ENCODE assay signal across 9 mouse cellular contexts in the genomic region with DNA sequence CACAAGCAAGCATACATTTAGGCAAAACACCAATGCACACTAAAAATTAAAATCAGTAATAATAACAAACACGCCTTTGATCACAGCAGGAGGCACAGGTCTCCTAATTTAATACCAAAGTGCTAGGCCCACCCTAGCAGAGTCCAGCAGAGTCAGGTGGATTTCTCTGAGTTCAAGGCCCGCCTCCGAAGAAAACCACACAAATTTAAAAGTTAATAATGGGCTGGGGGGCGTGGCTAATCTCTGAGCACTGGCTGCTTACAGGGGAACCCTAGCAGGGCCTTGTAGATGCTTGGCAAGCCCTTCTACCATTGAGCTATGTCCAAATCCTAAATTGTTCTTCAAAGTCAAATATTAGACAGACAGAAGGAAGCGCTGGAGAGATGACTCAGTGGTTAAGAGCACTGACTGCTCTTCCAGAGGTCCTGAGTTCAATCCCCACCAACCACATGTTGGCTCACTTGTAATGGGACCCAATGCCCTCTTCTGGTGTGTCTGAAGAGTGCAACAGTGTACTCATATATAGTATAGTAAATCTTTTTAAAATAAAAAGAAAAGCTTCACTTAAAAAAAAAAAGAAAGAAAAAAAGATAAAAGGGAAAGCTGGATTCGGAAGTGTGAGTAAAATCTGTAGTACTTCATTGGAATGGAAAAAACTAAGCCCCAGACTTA. TPM values are rescaled to one million over a fixed set of nuclear protein-coding genes. Genes with fewer than 3 reads are reported as not detected.
DNase-seq lines count a peak whose midpoint lies in the region; ATAC-seq and TF ChIP-seq lines count a peak whose summit lies in the region.
"Had no signal": no experiment of that assay in that cellular context is flagged by ENCODE, and none has a peak within 500 bp of the region (broad histone marks: within the 10 kb centered on the region; RNA-seq: fewer than 3 reads in every experiment).

No protein-coding gene starts in this region.

- no peak for TF ChIP-seq CTCF in heart, adult 2 months (IDR thresholded peaks at IDR 0.05)

- H3K36me3 ChIP-seq in heart, adult 2 months (ENCODE audit: control insufficient read depth, insufficient read depth, low read length), result peaks cover 2% of the 10 kb centered on the region
- peaks cover 30% of the 10 kb centered on the region for H3K36me3 ChIP-seq in forebrain, embryonic 16.5 days (ENCODE audit: control insufficient read depth, insufficient read depth)
- peaks cover 49% of the 10 kb centered on the region for H3K36me3 ChIP-seq in limb, embryonic 15.5 days

- H3K9me3 ChIP-seq in forebrain, embryonic 16.5 days (ENCODE audit: control insufficient read depth, low read length), result no peaks in the 10 kb centered on the region
- H3K9me3 ChIP-seq in limb, embryonic 15.5 days, result no peaks in the 10 kb centered on the region

- WGBS in heart, adult 2 months, result 78% methylated on average over 6 of the region's 6 CpGs
- WGBS in forebrain, embryonic 16.5 days, result 84% methylated on average over 6 of the region's 6 CpGs
- 78% methylated on average over 6 of the region's 6 CpGs for WGBS in limb, embryonic 15.5 days

- peak overlapping the region; percentile 67 for H3K4me2 ChIP-seq in forebrain, embryonic 16.5 days (ENCODE audit: low read length)
- peak overlapping the region; percentile 69 for H3K4me2 ChIP-seq in limb, embryonic 15.5 days

- no peak for ATAC-seq in forebrain, embryonic 16.5 days
- ATAC-seq in limb, embryonic 15.5 days (ENCODE audit: insufficient number of reproducible peaks, low FRiP score, low TSS enrichment, low read depth), result no peak

- no peak for TF ChIP-seq EP300 in heart, adult 2 months (IDR thresholded peaks at IDR 0.05; ENCODE audit: insufficient read depth, low read depth, low read length)

- H3K27me3 ChIP-seq in heart, adult 2 months (ENCODE audit: control insufficient read depth, insufficient read depth, low read length), result no peaks in the 10 kb centered on the region
- H3K27me3 ChIP-seq in forebrain, embryonic 16.5 days (replicated peaks; ENCODE audit: control insufficient read depth, insufficient read depth, low read length), result no peaks in the 10 kb centered on the region
- H3K27me3 ChIP-seq in limb, embryonic 15.5 days, result no peaks in the 10 kb centered on the region

- H3K4me1 ChIP-seq in heart, adult 2 months (ENCODE audit: control insufficient read depth, insufficient read depth, low read length), result no peaks in the 10 kb centered on the region
- peaks cover 24% of the 10 kb centered on the region for H3K4me1 ChIP-seq in forebrain, embryonic 16.5 days (replicated peaks; ENCODE audit: control insufficient read depth, insufficient read depth, low read length)
- H3K4me1 ChIP-seq in limb, embryonic 15.5 days, result peaks cover 12% of the 10 kb centered on the region

- no peak overlapping the region for H3K27ac ChIP-seq in heart, adult 2 months
- H3K27ac ChIP-seq in forebrain, embryonic 16.5 days (ENCODE audit: low read length), result peak overlapping the region; percentile 97
- peak overlapping the region; percentile 100 for H3K27ac ChIP-seq in limb, embryonic 15.5 days

- intact Hi-C loops in heart, adult 2 months (cut with DNase I), result loop anchor here (5.0 kb wide), 1 partner anchor 64 kb away; a partner anchor contains a TSS

- DNase-seq in heart, adult 2 months, result no peak
- no peak for DNase-seq in heart, adult 8-10 months (ENCODE audit: low spot score)
- peak; percentile 77 for DNase-seq in ES-CJ7 (ENCODE audit: low read depth, low spot score)
- DNase-seq in spleen, postnatal 36 days (ENCODE audit: low spot score in 2 of 2), result peak; percentile 38 to 64
- DNase-seq in urinary bladder, adult 18-20 months (ENCODE audit: low spot score in 2 of 2), result no peak
- DNase-seq in left cerebral cortex, adult 11 months (ENCODE audit: low spot score), result no peak

- H3K4me3 ChIP-seq in heart, adult 2 months, result peak overlapping the region; percentile 90; the same call in 1 of the 2 replicates
- H3K4me3 ChIP-seq in forebrain, embryonic 16.5 days (replicated peaks; ENCODE audit: low read length), result peak overlapping the region; percentile 77; the same call in 1 of the 2 replicates
- peak overlapping the region; percentile 75 for H3K4me3 ChIP-seq in limb, embryonic 15.5 days

- no peak for TF ChIP-seq POLR2A in heart, adult 2 months (IDR thresholded peaks at IDR 0.05; ENCODE audit: insufficient read depth, low read depth, low read length)

- H3K9ac ChIP-seq in heart, adult 2 months (ENCODE audit: low read depth, low read length), result no peak overlapping the region
- H3K9ac ChIP-seq in forebrain, embryonic 16.5 days (replicated peaks; ENCODE audit: low read depth, low read length), result no peak overlapping the region
- H3K9ac ChIP-seq in limb, embryonic 15.5 days, result no peak overlapping the region

- H3K79me2 ChIP-seq in heart, adult 2 months (replicated peaks; ENCODE audit: control insufficient read depth, insufficient read depth, low read length), result no peaks in the 10 kb centered on the region; the same call in 1 of the 2 replicates

RNA-seq across cellular contexts. Expression of a gene that starts 0.9 kb away (rescaled TPM):
- 10 to 100 TPM; 13.5 to 14.1 TPM for total RNA-seq in heart, adult 2 months (2021)
- 8.6 and 15.8 TPM in 2 replicates for polyA plus RNA-seq in heart, adult 2 months (2012; rRNA removed)
- 10 to 100 TPM; 12.2 to 13.9 (median 13.2) TPM for total RNA-seq in heart, adult 8-10 months (2022)
- 4.2 and 5.6 TPM in 2 replicates for polyA plus RNA-seq in forebrain, embryonic 16.5 days (2015; fragmentation: Nextera tagmentation; extraction: Ambion mirVana)
- polyA plus RNA-seq in limb, embryonic 15.5 days (2015; fragmentation: Nextera tagmentation; extraction: Ambion mirVana), result 8.6 and 10.4 TPM in 2 replicates

RNA-seq across cellular contexts. Expression of a gene that starts 9.9 kb away (rescaled TPM):
- total RNA-seq in heart, adult 2 months (2021), result 10 to 100 TPM; 16.8 to 18.9 TPM
- polyA plus RNA-seq in heart, adult 2 months (2012; rRNA removed), result 19.0 and 24.2 TPM in 2 replicates
- total RNA-seq in heart, adult 8-10 months (2022), result 10 to 100 TPM; 17.0 to 22.8 (median 20.4) TPM
- 72.9 and 79.3 TPM in 2 replicates for polyA plus RNA-seq in forebrain, embryonic 16.5 days (2015; fragmentation: Nextera tagmentation; extraction: Ambion mirVana)
- 114 TPM in 2 replicates for polyA plus RNA-seq in limb, embryonic 15.5 days (2015; fragmentation: Nextera tagmentation; extraction: Ambion mirVana)

RNA-seq across cellular contexts. Expression of a gene that starts 13.4 kb away (rescaled TPM):
- 1 to 10 TPM; 5.6 to 6.9 TPM for total RNA-seq in heart, adult 2 months (2021)
- polyA plus RNA-seq in heart, adult 2 months (2012; rRNA removed), result 13.7 and 23.9 TPM in 2 replicates
- 10 to 100 TPM in 2 of 4 experiments, 1 to 10 TPM in 2; 5.5 to 11.3 (median 9.5) TPM for total RNA-seq in heart, adult 8-10 months (2022)
- polyA plus RNA-seq in forebrain, embryonic 16.5 days (2015; fragmentation: Nextera tagmentation; extraction: Ambion mirVana), result 263 and 264 TPM in 2 replicates
- polyA plus RNA-seq in limb, embryonic 15.5 days (2015; fragmentation: Nextera tagmentation; extraction: Ambion mirVana), result 11.5 and 15.5 TPM in 2 replicates

RNA-seq across cellular contexts. Expression of a gene that starts 22.8 kb away (rescaled TPM):
- not detected for total RNA-seq in heart, adult 2 months (2021)
- 0.16 and 0.26 TPM in 2 replicates for polyA plus RNA-seq in heart, adult 2 months (2012; rRNA removed)
- not detected for total RNA-seq in heart, adult 8-10 months (2022)
- polyA plus RNA-seq in forebrain, embryonic 16.5 days (2015; fragmentation: Nextera tagmentation; extraction: Ambion mirVana), result 0.27 TPM in 1 of 2 replicates, not detected in the other
- 0.53 and 0.76 TPM in 2 replicates for polyA plus RNA-seq in limb, embryonic 15.5 days (2015; fragmentation: Nextera tagmentation; extraction: Ambion mirVana)
- total RNA-seq: neutrophil, adult 5-6 weeks had no signal

RNA-seq across cellular contexts. Expression of a gene that starts 32.4 kb away (rescaled TPM):
- not detected for total RNA-seq in heart, adult 2 months (2021)
- 0.12 and 0.25 TPM in 2 replicates for polyA plus RNA-seq in heart, adult 2 months (2012; rRNA removed)
- total RNA-seq in heart, adult 8-10 months (2022), result not detected
- 0.23 TPM in 1 of 2 replicates, not detected in the other for polyA plus RNA-seq in forebrain, embryonic 16.5 days (2015; fragmentation: Nextera tagmentation; extraction: Ambion mirVana)
- polyA plus RNA-seq in limb, embryonic 15.5 days (2015; fragmentation: Nextera tagmentation; extraction: Ambion mirVana), result 15.6 and 17.2 TPM in 2 replicates
- total RNA-seq: neutrophil, adult 5-6 weeks had no signal

Comparison
In these comparisons a context has a peak if more than half of its experiments do, and no peak if none do; other contexts are left out.
1. DNase-seq: peak in ES-CJ7 (single experiment) and spleen, postnatal 36 days (2 of 2); none in heart, adult 2 months (0 of 2), heart, adult 8-10 months (single experiment), urinary bladder, adult 18-20 months (0 of 2) and left cerebral cortex, adult 11 months (single experiment).
2. RNA of a gene that starts 13.4 kb away (polyA plus RNA-seq): 263 to 264 TPM in forebrain, embryonic 16.5 days; 13.7 to 23.9 TPM in heart, adult 2 months and 11.5 to 15.5 TPM in limb, embryonic 15.5 days; every median in the first group is over 10 times any median in the second.
3. Peak in every context shown above with its lines, with median percentiles within 50 percentile points of each other: H3K4me3 ChIP-seq.